Mouse (Mus musculus) erythroblast, adult 5-6 weeks (primary cell): Measurements from ENCODE around the gene Bcl10. TPM values are rescaled to one million over a fixed set of nuclear protein-coding genes. Genes with fewer than 3 reads are reported as not detected.
"Not testable (repeated sequence)": the region's sequence is repeated elsewhere in the genome, so short reads cannot be mapped to it uniquely, and the experiment has no call there.

Experiments
- ATAC-seq: replicated peaks from 2 replicates; pipeline ENCODE4 v1.8.0; 2016; ENCODE audit warnings: moderate number of reproducible peaks, mild to moderate bottlenecking, moderate TSS enrichment, inconsistent platforms; ENCODE audit not compliant: poor library complexity, low FRiP score, severe bottlenecking
- total RNA-seq, 2 experiments: library from RNA; stranded (forward) in 1 of 2; stranded (reverse) in 1 of 2; fragments of 150-400 nt in 1 of 2; fragments of 200-764, 138-1000 nt in 1 of 2; gene quantifications; 2 replicates each; pipeline versions ENCODE4 v1.2.3 to v1.2.4; 2015 to 2017; ENCODE audit warnings: low replicate concordance in 2 of 2

Gene Bcl10
- total RNA-seq (2015; ENCODE audit: low replicate concordance) = 7.7 and 13.4 TPM in 2 replicates
- total RNA-seq (2017; ENCODE audit: low replicate concordance) = 18.0 and 19.2 TPM in 2 replicates

GRCm38 (mm10) chr3:145922019-145922854 lies at the start of gene Bcl10:
Bcl10 (plus strand) TSS chr3:145922804.
- ATAC-seq = no peak

DNA sequence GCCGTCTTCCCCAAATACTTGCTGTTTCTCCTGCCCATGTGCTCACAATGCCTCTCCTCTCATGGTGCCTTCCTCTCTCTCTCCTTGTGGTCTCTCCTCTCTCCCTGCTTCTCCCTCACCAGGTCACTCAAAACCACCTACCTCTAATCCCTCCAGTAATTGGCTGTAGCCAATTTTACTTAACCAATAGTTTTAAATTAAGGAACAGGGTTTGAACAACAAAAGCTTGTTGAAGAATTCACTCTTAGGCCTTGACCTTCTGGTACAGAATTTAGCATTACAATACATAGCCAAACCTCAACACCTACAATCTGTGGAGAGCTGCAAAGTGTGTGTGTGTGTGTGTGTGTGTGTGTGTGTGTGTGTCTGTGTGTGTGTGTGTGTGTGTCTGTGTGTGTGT lies 49.3 kb upstream of the Bcl10 start:
- ATAC-seq = no peak

DNA sequence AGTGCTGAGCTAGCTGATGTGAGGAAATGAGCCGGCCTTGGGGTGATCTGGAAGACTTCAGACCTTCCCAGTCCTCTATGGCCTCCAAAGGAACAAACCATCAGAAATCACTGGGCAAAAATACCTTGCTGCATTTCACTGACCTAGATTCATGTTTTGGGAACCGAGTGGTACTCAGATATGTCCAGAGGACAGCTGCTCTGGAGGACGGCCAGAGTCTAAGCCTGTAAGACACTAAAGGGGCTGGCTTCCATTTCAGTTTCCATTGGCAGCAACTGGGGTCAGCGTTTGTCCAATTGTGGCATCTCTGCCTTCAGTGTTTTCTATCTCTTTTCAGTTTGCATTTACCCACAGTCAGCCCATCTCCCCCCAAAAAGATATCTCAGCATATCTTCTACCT lies 48.5 kb upstream of the Bcl10 start:
- no peak for ATAC-seq

- ATAC-seq = no peak
These were observed 46.5 kb upstream of the Bcl10 start for GRCm38 (mm10) chr3:145876120-145876519.

- not testable (repeated sequence) for ATAC-seq
These were observed 43.7 kb upstream of the Bcl10 start for GRCm38 (mm10) chr3:145878867-145879266.

DNA sequence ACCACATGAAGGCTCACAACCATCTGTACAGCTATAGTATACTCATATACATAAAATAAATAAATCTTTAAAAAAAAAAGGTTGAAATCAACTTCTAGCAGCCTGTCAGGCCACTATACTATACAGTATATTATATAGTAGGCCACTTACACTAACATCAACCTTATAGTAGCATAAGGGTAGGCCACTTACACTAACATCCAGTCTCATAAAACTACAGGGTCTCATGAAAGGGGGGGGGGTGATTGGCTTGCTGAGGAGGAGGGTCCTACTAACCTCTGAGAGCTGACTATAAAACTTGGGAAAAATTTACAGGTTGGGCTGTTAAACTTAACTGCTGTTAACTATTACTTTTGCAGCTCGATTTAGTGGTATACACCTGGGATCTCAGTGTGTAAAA lies 42.3 kb upstream of the Bcl10 start:
- no peak for ATAC-seq

GRCm38 (mm10) chr3:145882076-145882874 lies 40.3 kb upstream of the Bcl10 start:
- no peak for ATAC-seq

DNA sequence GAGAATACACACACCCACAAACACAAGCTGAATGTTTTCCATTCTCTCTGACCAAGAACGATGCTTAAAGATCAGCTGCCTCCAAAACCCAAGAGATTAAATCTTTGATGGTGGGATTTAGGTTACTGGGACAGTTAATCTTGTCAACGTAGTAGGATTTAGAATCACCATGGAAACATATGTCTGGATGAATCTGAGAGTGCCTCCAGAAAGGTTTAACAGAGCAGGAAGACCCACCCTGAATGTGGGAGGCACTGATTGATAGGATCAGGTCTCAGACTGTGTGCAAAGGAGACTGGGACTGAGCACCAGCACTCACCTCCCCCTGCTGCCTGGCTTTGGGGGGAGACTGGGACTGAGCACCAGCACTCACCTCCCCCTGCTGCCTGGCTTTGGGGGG lies 39.4 kb upstream of the Bcl10 start:
- no peak for ATAC-seq

DNA sequence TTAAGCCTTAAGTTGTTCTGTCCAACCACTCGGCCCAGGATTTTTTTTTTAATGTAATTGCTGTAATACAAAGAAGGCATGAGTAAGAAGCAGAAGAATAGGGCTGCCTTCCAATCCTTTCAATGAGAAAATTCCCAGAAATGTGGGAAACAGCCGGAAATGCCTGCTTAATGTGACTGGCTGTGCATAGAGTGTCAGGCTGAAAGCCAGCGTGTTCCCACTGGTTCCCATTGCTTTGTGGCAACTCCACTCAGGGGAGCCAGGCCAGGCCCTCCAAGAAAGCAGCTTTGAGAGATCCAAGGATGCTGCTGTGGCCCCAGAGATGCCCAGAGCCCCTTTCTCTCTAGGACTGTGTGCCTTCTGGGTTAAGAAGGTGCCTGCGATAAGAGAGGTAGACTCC lies 37.2 kb upstream of the Bcl10 start:
- ATAC-seq = no peak

GRCm38 (mm10) chr3:145885851-145886464 lies 36.6 kb upstream of the Bcl10 start:
- ATAC-seq = no peak

DNA sequence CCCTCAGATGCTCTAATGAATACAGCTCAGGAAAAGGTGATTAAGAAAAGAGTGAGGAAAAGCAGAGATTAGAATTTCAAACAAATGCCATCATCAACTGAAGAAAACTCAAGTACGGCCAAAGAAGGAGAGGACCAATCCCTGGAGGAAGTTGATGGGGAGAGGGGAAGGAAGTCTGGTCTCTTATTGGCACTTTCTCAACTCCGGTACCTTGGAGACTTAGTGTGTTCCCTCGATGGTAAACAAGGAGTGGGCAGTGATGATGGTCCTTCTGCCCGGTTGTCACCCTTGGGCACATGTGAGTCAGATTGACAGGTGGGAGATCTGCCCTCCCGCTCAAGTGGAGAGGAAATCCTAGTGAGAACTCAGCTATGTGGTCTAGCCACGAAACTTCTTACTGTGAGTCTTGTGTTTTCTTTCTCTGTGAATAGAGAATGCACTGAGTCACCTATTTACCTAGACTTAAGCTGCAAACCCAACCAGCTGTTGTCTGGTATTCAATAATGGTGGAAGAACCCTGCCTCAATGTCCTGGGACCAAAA lies 35.1 kb upstream of the Bcl10 start:
- ATAC-seq = no peak

DNA sequence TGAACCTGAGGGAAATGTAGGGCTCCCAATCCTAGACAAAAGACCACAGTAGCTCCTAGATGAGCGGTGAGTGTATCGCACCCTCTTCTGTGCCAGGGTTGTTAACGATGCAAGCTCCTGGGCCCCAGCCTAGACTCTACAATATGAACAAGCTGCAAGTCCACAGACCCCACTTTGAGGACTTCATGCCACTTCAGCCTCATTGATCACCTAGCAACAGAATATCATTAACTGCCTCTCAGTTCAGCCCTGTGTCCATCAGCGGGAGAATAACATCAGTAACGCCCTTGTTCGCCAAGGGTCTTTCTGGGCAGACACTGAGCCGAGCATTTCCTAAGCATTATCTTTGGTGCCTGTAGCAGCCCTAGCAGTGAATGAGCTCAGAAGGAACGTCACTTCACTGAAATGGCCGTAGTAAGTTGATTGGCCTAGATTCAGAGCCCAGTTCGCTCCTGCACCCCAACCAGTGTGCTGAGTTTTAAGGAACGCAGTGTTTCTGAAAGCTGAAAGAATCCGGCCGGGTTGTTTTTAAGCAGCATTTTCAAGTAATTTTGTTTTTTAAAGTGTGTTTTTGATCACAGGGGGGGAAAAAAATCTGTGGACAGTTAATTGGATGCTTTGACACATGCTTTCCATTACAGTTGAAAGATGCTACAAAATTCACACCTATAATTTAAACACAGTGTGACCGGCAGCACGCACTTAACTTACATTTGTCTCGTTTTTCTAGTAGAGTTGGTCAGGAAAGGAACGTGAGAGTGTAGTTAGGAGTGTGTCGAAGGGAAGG lies 32.1 kb upstream of the Bcl10 start:
- no peak for ATAC-seq

GRCm38 (mm10) chr3:145892451-145892850 lies 30.2 kb upstream of the Bcl10 start:
- ATAC-seq = no peak

DNA sequence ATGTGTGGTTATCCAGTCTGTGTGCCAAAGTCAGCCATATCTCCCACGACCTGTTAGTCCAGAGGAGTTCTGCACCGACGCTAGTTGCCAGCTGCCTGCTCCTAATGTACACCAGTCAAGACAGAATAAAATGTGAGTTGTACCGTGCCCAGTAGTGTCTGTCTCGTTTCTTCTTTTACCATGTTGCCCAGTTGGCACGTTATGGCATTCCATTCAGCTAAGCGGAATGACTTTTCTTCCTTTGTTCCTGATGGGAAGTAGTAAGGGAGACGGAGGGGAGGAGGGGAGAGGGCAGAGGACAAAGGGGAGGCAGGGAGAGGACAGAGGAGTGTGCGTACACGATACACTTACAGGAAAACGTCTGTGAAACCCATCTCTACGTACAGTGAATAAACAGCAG lies 28.5 kb upstream of the Bcl10 start:
- no peak for ATAC-seq

DNA sequence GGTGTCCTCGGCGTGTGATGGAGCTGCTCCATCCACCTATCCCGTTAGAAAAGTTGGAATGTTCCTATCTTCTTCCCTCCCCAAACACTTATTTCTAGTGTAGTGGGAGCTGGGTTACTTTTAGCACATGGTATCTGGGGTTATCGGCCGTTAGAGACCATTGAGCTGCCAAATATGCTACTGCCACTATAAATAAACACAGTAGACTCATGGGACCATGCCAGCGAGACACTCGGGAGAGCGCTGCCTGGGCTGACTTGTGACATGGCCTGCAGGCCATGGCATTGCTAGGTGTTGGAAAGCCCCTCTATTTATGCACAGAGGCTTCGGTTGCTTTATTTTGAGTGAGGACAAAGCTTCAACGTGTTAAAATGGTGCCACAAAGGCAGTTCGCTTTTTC lies 24.9 kb upstream of the Bcl10 start:
- ATAC-seq = no peak

GRCm38 (mm10) chr3:145899832-145900231 lies 22.8 kb upstream of the Bcl10 start:
- no peak for ATAC-seq

GRCm38 (mm10) chr3:145903530-145903929 lies 19.1 kb upstream of the Bcl10 start:
- no peak for ATAC-seq

- peak; percentile 53; the same call in 1 of the 2 replicates for ATAC-seq
These were observed 17.5 kb upstream of the Bcl10 start for GRCm38 (mm10) chr3:145904850-145905776.
